Mouse (Mus musculus) gastrocnemius, adult 8-10 months (tissue): Measurements from ENCODE around the gene AC134908.4. TPM values are rescaled to one million over a fixed set of nuclear protein-coding genes. Genes with fewer than 3 reads are reported as not detected.
"Not testable (repeated sequence)": the region's sequence is repeated elsewhere in the genome, so short reads cannot be mapped to it uniquely, and the experiment has no call there.

ENCODE experiments used
- DNase-seq, 2 experiments: peaks; one replicate each; pipeline ENCODE4 v3.0.0; 2022; ENCODE audit warnings: low spot score in 2 of 2
- total RNA-seq, 4 experiments: library from RNA; stranded (reverse); gene quantifications; 2 replicates each; pipeline ENCODE4 v1.2.4; 2022

AC134908.4 gene
- total RNA-seq, 4 experiments from 2014 or later: 1.2 TPM; not detected in 3

- DNase-seq: peak in 1 of 2 experiments; percentile 47
These were observed 13.5 kb upstream of the AC134908.4 start, which contains the start of gene Fbxl16 for GRCm38 (mm10) chr17:25808789-25809605. Gene Fbxl16, plus strand, starts transcription at chr17:25809085.

GRCm38 (mm10) chr17:25808028-25808427, 12.6 kb upstream of the AC134908.4 start:
- DNase-seq: no peak

GRCm38 (mm10) chr17:25807452-25807851, 12.0 kb upstream of the AC134908.4 start:
- DNase-seq: not testable (repeated sequence)

- no peak for DNase-seq
These were observed 11.0 kb upstream of the AC134908.4 start for GRCm38 (mm10) chr17:25806507-25806906.

GRCm38 (mm10) chr17:25802825-25803517, 7.5 kb upstream of the AC134908.4 start:
- DNase-seq: no peak

GRCm38 (mm10) chr17:25801029-25801428, 5.6 kb upstream of the AC134908.4 start:
- DNase-seq: no peak

- DNase-seq: peak; percentile 78 to 80
These were observed 1.5 kb upstream of the AC134908.4 start, which contains the start of gene Metrn for GRCm38 (mm10) chr17:25796951-25797369. Gene Metrn, minus strand, starts transcription at chr17:25797136.

- peak; percentile 57 to 69 for DNase-seq
These were observed 832 bp upstream of the AC134908.4 start for GRCm38 (mm10) chr17:25796211-25796771.

- DNase-seq: no peak
These were observed 461 bp downstream of the AC134908.4 start for GRCm38 (mm10) chr17:25794998-25795397.

- no peak for DNase-seq
These were observed 1.3 kb downstream of the AC134908.4 start for GRCm38 (mm10) chr17:25794197-25794596.

GRCm38 (mm10) chr17:25792615-25793014, 2.8 kb downstream of the AC134908.4 start, which contains the start of gene Fam173a:
Gene Fam173a, minus strand, starts transcription at chr17:25792901.
- DNase-seq: peak; percentile 37 to 65

GRCm38 (mm10) chr17:25791843-25792527, 3.5 kb downstream of the AC134908.4 start:
- peak; percentile 73 to 76 for DNase-seq

- no peak for DNase-seq
These were observed 4.1 kb downstream of the AC134908.4 start for GRCm38 (mm10) chr17:25791320-25791842.

- DNase-seq: no peak
These were observed 8.5 kb downstream of the AC134908.4 start for GRCm38 (mm10) chr17:25786781-25787504.

- DNase-seq: no peak
These were observed 9.2 kb downstream of the AC134908.4 start, which contains the start of gene Ccdc78 for GRCm38 (mm10) chr17:25786280-25786679. Gene Ccdc78, plus strand, starts transcription at chr17:25786580.

GRCm38 (mm10) chr17:25785281-25785745, 10.1 kb downstream of the AC134908.4 start, which contains the start of gene Haghl:
Gene Haghl, minus strand, starts transcription at chr17:25785673.
- DNase-seq: peak; percentile 90 to 95

- DNase-seq: no peak
These were observed 11.4 kb downstream of the AC134908.4 start for GRCm38 (mm10) chr17:25783861-25784574.

GRCm38 (mm10) chr17:25783086-25783485, 12.4 kb downstream of the AC134908.4 start:
- no peak for DNase-seq

- DNase-seq: no peak
These were observed 14.1 kb downstream of the AC134908.4 start for GRCm38 (mm10) chr17:25781339-25781738.
